ENCODE assay signal across 25 mouse cellular contexts in the genomic region with DNA sequence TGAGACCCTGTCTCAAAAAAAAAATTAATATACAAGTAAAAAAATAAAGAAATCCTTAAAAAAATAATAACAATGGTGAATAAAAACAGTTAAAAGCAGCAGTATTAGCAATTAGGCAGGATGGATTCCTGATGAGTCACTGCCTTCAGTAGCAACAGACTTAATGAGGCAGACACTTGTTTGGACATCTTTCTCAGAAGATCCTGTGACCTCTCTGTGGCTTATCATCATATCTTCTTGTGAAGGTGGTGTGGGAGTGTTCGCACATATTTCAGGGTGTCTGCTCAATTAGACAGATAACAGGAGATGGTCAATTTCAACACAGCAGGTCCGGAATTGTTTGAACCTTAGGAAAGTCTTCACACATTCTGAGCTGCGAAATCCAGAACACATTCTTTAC. TPM values are rescaled to one million over a fixed set of nuclear protein-coding genes. Genes with fewer than 3 reads are reported as not detected.
DNase-seq lines count a peak whose midpoint lies in the region; ATAC-seq and TF ChIP-seq lines count a peak whose summit lies in the region.
"Had no signal": no experiment of that assay in that cellular context is flagged by ENCODE, and none has a peak within 500 bp of the region (broad histone marks: within the 10 kb centered on the region; RNA-seq: fewer than 3 reads in every experiment).

No protein-coding gene starts in this region.

- peak overlapping the region; percentile 77 for H3K27ac ChIP-seq in liver, embryonic 16.5 days (ENCODE audit: low read length)
- no peak overlapping the region for H3K27ac ChIP-seq in heart, embryonic 11.5 days (ENCODE audit: low read depth, low read length)
- no peak overlapping the region for H3K27ac ChIP-seq in midbrain, embryonic 14.5 days (replicated peaks; ENCODE audit: low read depth, low read length)
- H3K27ac ChIP-seq: embryonic facial prominence, embryonic 10.5 days; forebrain, embryonic 15.5 days; heart, embryonic 10.5 days; heart, embryonic 15.5 days; hindbrain, embryonic 13.5 days; hindbrain, postnatal 0 days had no signal

- peaks cover 53% of the 10 kb centered on the region for H3K4me1 ChIP-seq in G1E (ENCODE audit: insufficient read depth, low read depth, low read length)
- peaks cover 41% of the 10 kb centered on the region for H3K4me1 ChIP-seq in liver, embryonic 16.5 days (ENCODE audit: control insufficient read depth, low read depth, low read length)
- H3K4me1 ChIP-seq in heart, embryonic 11.5 days (ENCODE audit: control insufficient read depth, insufficient read depth, low read length): no peaks in the 10 kb centered on the region
- no peaks in the 10 kb centered on the region for H3K4me1 ChIP-seq in midbrain, embryonic 14.5 days (ENCODE audit: control insufficient read depth, insufficient read depth, low read length)
- H3K4me1 ChIP-seq: embryonic facial prominence, embryonic 10.5 days; forebrain, embryonic 15.5 days; heart, embryonic 10.5 days; heart, embryonic 15.5 days; hindbrain, embryonic 13.5 days had no signal

- TF ChIP-seq CTCF in G1E (IDR thresholded peaks at IDR 0.05; ENCODE audit: low read depth, low read length): no peak

- H3K27me3 ChIP-seq in G1E (ENCODE audit: insufficient read depth, low read length): no peaks in the 10 kb centered on the region
- no peaks in the 10 kb centered on the region for H3K27me3 ChIP-seq in liver, embryonic 16.5 days (ENCODE audit: control insufficient read depth, insufficient read depth, low read depth, low read length)
- H3K27me3 ChIP-seq in heart, embryonic 11.5 days (ENCODE audit: control insufficient read depth, insufficient read depth, low read length): no peaks in the 10 kb centered on the region
- H3K27me3 ChIP-seq in midbrain, embryonic 14.5 days (ENCODE audit: control insufficient read depth, insufficient read depth, low read length): no peaks in the 10 kb centered on the region
- H3K27me3 ChIP-seq: forebrain, embryonic 15.5 days; heart, embryonic 15.5 days; hindbrain, embryonic 13.5 days had no signal

- no peak overlapping the region for H3K4me2 ChIP-seq in liver, embryonic 16.5 days (ENCODE audit: low read depth, low read length)
- H3K4me2 ChIP-seq in heart, embryonic 11.5 days: no peak overlapping the region
- H3K4me2 ChIP-seq in midbrain, embryonic 14.5 days (ENCODE audit: low read length): no peak overlapping the region
- H3K4me2 ChIP-seq: forebrain, embryonic 15.5 days; heart, embryonic 15.5 days; hindbrain, embryonic 13.5 days had no signal

- no peaks in the 10 kb centered on the region for H3K36me3 ChIP-seq in G1E (replicated peaks)
- no peaks in the 10 kb centered on the region for H3K36me3 ChIP-seq in liver, embryonic 16.5 days (ENCODE audit: control insufficient read depth, insufficient read depth)
- no peaks in the 10 kb centered on the region for H3K36me3 ChIP-seq in heart, embryonic 11.5 days (ENCODE audit: control insufficient read depth, insufficient read depth, low read length)
- H3K36me3 ChIP-seq in midbrain, embryonic 14.5 days (ENCODE audit: control insufficient read depth, insufficient read depth, low read length): no peaks in the 10 kb centered on the region
- H3K36me3 ChIP-seq: embryonic facial prominence, embryonic 10.5 days; forebrain, embryonic 15.5 days; heart, embryonic 10.5 days; heart, embryonic 15.5 days; hindbrain, embryonic 13.5 days had no signal

- DNase-seq in G1E (ENCODE audit: low spot score): peak; percentile 4
- DNase-seq in Muller cell, postnatal 12 days (ENCODE audit: inconsistent ontology term): peak; percentile 71
- DNase-seq in urinary bladder, postnatal 10 days (ENCODE audit: low spot score): no peak
- DNase-seq in cerebellum, postnatal 14 days: no peak
- no peak for DNase-seq in midbrain, embryonic 14.5 days
- DNase-seq: adrenal gland, adult 2 months; adrenal gland, postnatal 25 days; B cell, adult 2 months; cerebellum, adult 18-20 months; cerebellum, adult 9-11 months; gastrocnemius, postnatal 36 days; heart, adult 11 months; heart, postnatal 14 days had no signal

- H3K4me3 ChIP-seq in G1E (ENCODE audit: low read depth, low read length): no peak overlapping the region
- H3K4me3 ChIP-seq in liver, embryonic 16.5 days (ENCODE audit: low read depth, low read length): no peak overlapping the region
- no peak overlapping the region for H3K4me3 ChIP-seq in heart, embryonic 11.5 days (ENCODE audit: low read depth, low read length)
- no peak overlapping the region for H3K4me3 ChIP-seq in midbrain, embryonic 14.5 days (replicated peaks; ENCODE audit: low read depth, low read length)
- H3K4me3 ChIP-seq: embryonic facial prominence, embryonic 10.5 days; erythroblast, embryonic 14.5 days; forebrain, embryonic 15.5 days; heart, embryonic 10.5 days; heart, embryonic 15.5 days; hindbrain, embryonic 13.5 days had no signal

- WGBS in liver, embryonic 16.5 days (ENCODE audit: insufficient replicate concordance): 47% methylated on average over 3 of the region's 3 CpGs
- 53% methylated on average over 3 of the region's 3 CpGs for WGBS in heart, embryonic 11.5 days (ENCODE audit: insufficient replicate concordance)
- WGBS in midbrain, embryonic 14.5 days: 92% methylated on average over 3 of the region's 3 CpGs

- no peaks in the 10 kb centered on the region for H3K9me3 ChIP-seq in G1E (replicated peaks)
- H3K9me3 ChIP-seq in liver, embryonic 16.5 days (replicated peaks; ENCODE audit: control insufficient read depth, low read length): no peaks in the 10 kb centered on the region
- no peaks in the 10 kb centered on the region for H3K9me3 ChIP-seq in heart, embryonic 11.5 days (replicated peaks; ENCODE audit: control insufficient read depth, low read length)
- no peaks in the 10 kb centered on the region for H3K9me3 ChIP-seq in midbrain, embryonic 14.5 days (ENCODE audit: control insufficient read depth, low read length)
- H3K9me3 ChIP-seq: embryonic facial prominence, embryonic 10.5 days; forebrain, embryonic 15.5 days; heart, embryonic 10.5 days; heart, embryonic 15.5 days; hindbrain, embryonic 13.5 days had no signal

- ATAC-seq in G1E (ENCODE audit: extremely low read depth, insufficient number of reproducible peaks, low FRiP score, poor library complexity, severe bottlenecking): peak; percentile 63
- 0 out of 2 replicates have a peak, but pooled peaks have one; percentile 33 for ATAC-seq in erythroblast, adult 5-6 weeks (replicated peaks; ENCODE audit: low FRiP score, poor library complexity, severe bottlenecking)
- ATAC-seq in liver, embryonic 16.5 days (ENCODE audit: low read depth): 0 out of 2 replicates have a peak, but pooled peaks have one; percentile 19
- no peak for ATAC-seq in heart, embryonic 11.5 days (replicated peaks; ENCODE audit: insufficient number of reproducible peaks, low FRiP score, low TSS enrichment)
- no peak for ATAC-seq in midbrain, embryonic 14.5 days (ENCODE audit: low FRiP score, low TSS enrichment)
- ATAC-seq: activated CD4-positive, CD25-positive, alpha-beta regulatory T cell, adult 4 months; CD4-positive, CD25-positive, alpha-beta regulatory T cell, adult 4 months; forebrain, embryonic 15.5 days; hindbrain, postnatal 0 days had no signal

- no peak overlapping the region; the same call in 1 of the 2 replicates for H3K9ac ChIP-seq in liver, embryonic 16.5 days (ENCODE audit: low read depth, low read length)
- no peak overlapping the region for H3K9ac ChIP-seq in heart, embryonic 11.5 days (ENCODE audit: low read depth, low read length)
- no peak overlapping the region for H3K9ac ChIP-seq in midbrain, embryonic 14.5 days (replicated peaks; ENCODE audit: low read length)
- H3K9ac ChIP-seq: forebrain, embryonic 15.5 days; heart, embryonic 15.5 days; hindbrain, embryonic 13.5 days had no signal

RNA-seq across cellular contexts. Expression of gene Xiap, which starts 45.0 kb away (rescaled TPM):
- 65.0 and 70.0 TPM in 2 replicates for total RNA-seq in G1E (2014; fragmentation: Nextera tagmentation)
- 36.2 and 46.9 TPM in 2 replicates for total RNA-seq in G1E (2017)
- polyA plus RNA-seq in G1E (2012): 66.9 and 72.5 TPM in 2 replicates
- 24.2 and 26.3 TPM in 2 replicates for total RNA-seq in erythroblast, adult 5-6 weeks (2015; ENCODE audit: low replicate concordance)
- total RNA-seq in erythroblast, adult 5-6 weeks (2017; ENCODE audit: low replicate concordance): 23.9 and 33.6 TPM in 2 replicates
- polyA plus RNA-seq in liver, embryonic 16.5 days (2015; fragmentation: Nextera tagmentation; extraction: Ambion mirVana): 6.8 and 6.9 TPM in 2 replicates
- polyA plus RNA-seq in heart, embryonic 11.5 days (2014; fragmentation: Nextera tagmentation; extraction: Ambion mirVana): 13.1 and 14.6 TPM in 2 replicates
- 15.7 and 17.6 TPM in 2 replicates for polyA plus RNA-seq in midbrain, embryonic 14.5 days (2014; fragmentation: Nextera tagmentation; extraction: Ambion mirVana)

Comparison
In these comparisons a context has a peak if more than half of its experiments do, and no peak if none do; other contexts are left out.
1. ATAC-seq: peak in G1E (single experiment), erythroblast, adult 5-6 weeks (single experiment) and liver, embryonic 16.5 days (single experiment); none in heart, embryonic 11.5 days (single experiment) and midbrain, embryonic 14.5 days (single experiment).
2. DNase-seq: peak in G1E (single experiment) and Muller cell, postnatal 12 days (single experiment); none in urinary bladder, postnatal 10 days (single experiment), cerebellum, postnatal 14 days (0 of 2) and midbrain, embryonic 14.5 days (single experiment).